Mouse (Mus musculus) small intestine, adult 2 months (tissue): ENCODE measurements around the gene Txnrd2. TPM values are rescaled to one million over a fixed set of nuclear protein-coding genes. Genes with fewer than 3 reads are reported as not detected.

ENCODE experiments used
- H3K27ac ChIP-seq: fragments of 200-500 bp; 2 replicates; pipeline ENCODE4 v1.5.1; 2012; ENCODE audit warnings: low read depth, low read length, control low read depth, inconsistent platforms; ENCODE audit not compliant: insufficient read depth
- H3K27me3 ChIP-seq: fragments of 200-500 bp; 2 replicates; pipeline ENCODE4 v1.6.1; 2012; ENCODE audit warnings: mild to moderate bottlenecking, moderate library complexity, low read length, inconsistent platforms; ENCODE audit not compliant: control insufficient read depth, insufficient read depth
- H3K36me3 ChIP-seq: fragments of 200-500 bp; 2 replicates; pipeline ENCODE4 v1.6.1; 2012; ENCODE audit warnings: mild to moderate bottlenecking, low read length, control low read depth, inconsistent platforms; ENCODE audit not compliant: control insufficient read depth, insufficient read depth
- H3K4me1 ChIP-seq: fragments of 200-500 bp; 2 replicates; pipeline ENCODE4 v1.6.1; 2012; ENCODE audit warnings: low read length, inconsistent platforms, mixed read lengths; ENCODE audit not compliant: control insufficient read depth, insufficient read depth, insufficient read length
- H3K4me3 ChIP-seq: fragments of 200-500 bp; 2 replicates; pipeline ENCODE4 v1.5.1; 2012; ENCODE audit warnings: low read depth, mild to moderate bottlenecking, control low read depth, inconsistent platforms, low read length, moderate library complexity
- CTCF ChIP-seq: fragments of 200-500 bp; IDR thresholded peaks from 2 replicates; pipeline ENCODE4 v1.5.1; 2012; ENCODE audit warnings: low read depth, mild to moderate bottlenecking, control low read depth, inconsistent platforms, low read length, moderate library complexity, mixed read lengths; ENCODE audit not compliant: insufficient replicate concordance, insufficient read length; ENCODE audit errors: extremely low read depth
- POLR2A ChIP-seq: fragments of 200-500 bp; IDR thresholded peaks from 2 replicates; pipeline ENCODE4 v1.6.1; 2012; ENCODE audit warnings: low read depth, mild to moderate bottlenecking, control low read depth, inconsistent platforms, low read length, moderate library complexity
- WGBS: fragments of 180-500 bp; shearing (Covaris S2); methylation state at CpG from one replicate; pipeline ENCODE4 v1.1.7; 2018; 5-methylcytosine and 5-hydroxymethylcytosine counted together
- polyA plus RNA-seq: library from polyadenylated mRNA; depleted of rRNA; stranded (reverse); fragments of >200 nt; gene quantifications from 2 replicates; pipeline ENCODE4 v1.2.3, GENCODE M21; 2012; rRNA removed

Gene Txnrd2
- 12.5 and 19.5 TPM in 2 replicates for polyA plus RNA-seq

DNA sequence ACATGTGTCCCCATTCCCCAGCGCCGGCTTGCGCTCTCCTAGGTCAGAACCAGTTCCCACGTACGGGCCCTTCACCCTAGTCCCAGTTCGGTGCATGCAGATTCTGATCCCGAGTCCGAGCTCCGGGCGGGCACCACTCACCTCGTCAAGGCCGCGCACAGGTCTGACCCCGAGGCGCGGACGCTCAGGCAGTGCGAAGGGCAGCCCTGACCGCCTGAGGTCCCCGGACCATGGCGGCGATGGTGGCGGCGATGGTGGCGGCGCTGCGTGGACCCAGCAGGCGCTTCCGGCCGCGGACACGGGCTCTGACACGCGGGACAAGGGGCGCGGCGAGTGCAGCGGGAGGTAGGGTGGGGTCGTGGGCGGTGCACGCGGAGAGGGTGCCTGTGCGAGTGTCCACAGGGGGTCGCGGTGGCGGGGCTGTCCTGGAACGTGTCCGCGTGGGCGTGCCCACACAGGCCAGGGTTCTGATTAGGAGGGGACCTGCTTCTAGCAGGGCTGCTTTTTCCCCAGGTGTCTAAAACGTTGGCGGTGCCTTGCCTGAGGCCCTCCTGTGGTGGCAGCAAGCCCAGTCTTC lies at the start of gene Txnrd2:
Gene Txnrd2, plus strand, starts transcription at position 170 of the 577 bp plus-strand sequence.
- H3K36me3 ChIP-seq = peaks cover 7% of the 10 kb centered on the region
- under 1% methylated on average over 52 of the region's 52 CpGs for whole genome bisulfite sequencing
- H3K4me1 ChIP-seq = peaks cover 29% of the 10 kb centered on the region
- H3K27me3 ChIP-seq = no peaks in the 10 kb centered on the region
- H3K4me3 ChIP-seq = peak within 1 kb of the TSS; percentile 91
- H3K27ac ChIP-seq = peak within 1 kb of the TSS; percentile 85
- TF ChIP-seq POLR2A (peak; percentile 49), CTCF (peak; percentile 45; the same call in 1 of the 2 replicates)

- no peak for TF ChIP-seq POLR2A
- TF ChIP-seq CTCF = no peak
- Histone ChIP-seq H3K27me3 (no peaks in the 10 kb centered on the region), H3K36me3 (no peaks in the 10 kb centered on the region), H3K4me3 (no peak overlapping the region), H3K27ac (no peak overlapping the region), H3K4me1 (peaks cover 5% of the 10 kb centered on the region; the same call in 1 of the 2 replicates)
- 43% methylated on average over 3 of the region's 3 CpGs for WGBS
These were observed 49.0 kb upstream of the Txnrd2 start for GRCm38 (mm10) chr16:18377203-18377602.

DNA sequence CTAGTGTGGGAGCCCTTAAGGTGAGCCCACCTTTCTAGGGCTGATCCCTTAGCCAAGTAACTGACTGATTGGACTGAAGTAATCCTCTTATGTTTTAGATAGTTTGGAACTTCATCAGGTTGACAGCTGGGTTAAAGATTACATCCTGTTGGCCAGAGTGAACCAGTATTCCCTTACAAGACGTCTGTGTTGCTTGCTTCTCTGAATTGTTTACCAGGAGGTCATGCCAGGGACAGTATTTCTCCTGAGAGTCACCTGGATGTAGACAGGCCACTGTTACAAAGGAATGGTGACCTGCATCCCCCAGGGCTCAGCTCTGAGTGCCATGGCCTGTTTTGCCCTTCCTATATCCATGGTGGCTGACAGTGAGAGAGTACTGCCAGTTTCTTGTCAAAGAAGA lies 47.7 kb upstream of the Txnrd2 start:
- Histone ChIP-seq H3K27me3 (no peaks in the 10 kb centered on the region), H3K4me3 (no peak overlapping the region), H3K27ac (no peak overlapping the region), H3K36me3 (no peaks in the 10 kb centered on the region), H3K4me1 (peaks cover 6% of the 10 kb centered on the region; the same call in 1 of the 2 replicates)
- WGBS = 42% methylated on average over 1 of the region's 1 CpGs
- no peak for TF ChIP-seq CTCF
- TF ChIP-seq POLR2A = no peak

DNA sequence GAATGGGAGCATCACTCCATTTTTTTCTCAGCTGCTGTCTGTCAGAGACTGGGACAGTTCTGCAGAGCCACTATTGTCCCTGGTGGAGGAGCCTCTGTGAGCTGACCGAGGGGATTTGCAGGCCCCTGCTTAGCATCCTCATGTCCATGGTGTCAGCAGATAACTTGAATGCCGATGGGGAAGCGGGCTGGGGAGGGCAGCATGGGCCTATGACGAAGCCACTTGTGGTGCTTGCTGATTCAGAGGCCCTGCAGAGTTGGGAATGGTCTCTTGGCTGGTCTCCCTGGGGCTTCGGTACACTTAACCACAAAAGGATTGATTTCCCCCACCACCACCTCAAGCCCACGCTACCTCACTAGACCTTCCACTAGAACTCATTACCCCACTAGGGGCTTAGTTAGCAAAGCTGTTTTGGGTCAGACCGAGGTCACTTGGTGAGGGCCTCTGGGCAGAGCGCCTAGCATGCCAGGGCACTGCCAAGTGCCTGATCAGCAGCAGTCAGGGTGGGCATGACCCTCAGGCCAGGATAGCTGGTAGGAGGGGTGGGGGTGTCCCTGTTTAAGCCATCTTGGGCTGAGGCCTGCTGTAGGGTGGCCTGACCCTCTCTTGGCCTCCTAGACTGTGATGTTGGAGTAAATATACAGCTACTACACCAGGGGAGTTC lies 46.7 kb upstream of the Txnrd2 start:
- WGBS = 86% methylated on average over 8 of the region's 8 CpGs
- Histone ChIP-seq H3K27me3 (no peaks in the 10 kb centered on the region), H3K27ac (no peak overlapping the region), H3K36me3 (no peaks in the 10 kb centered on the region), H3K4me1 (peaks cover 7% of the 10 kb centered on the region; the same call in 1 of the 2 replicates), H3K4me3 (no peak overlapping the region)
- TF ChIP-seq CTCF = no peak
- TF ChIP-seq POLR2A = no peak

GRCm38 (mm10) chr16:18380495-18381063 lies 45.6 kb upstream of the Txnrd2 start:
- Histone ChIP-seq H3K27ac (no peak overlapping the region), H3K4me3 (no peak overlapping the region), H3K36me3 (no peaks in the 10 kb centered on the region), H3K27me3 (no peaks in the 10 kb centered on the region), H3K4me1 (peaks cover 7% of the 10 kb centered on the region; the same call in 1 of the 2 replicates)
- TF ChIP-seq POLR2A (no peak), CTCF (no peak)
- WGBS = 85% methylated on average over 6 of the region's 6 CpGs

GRCm38 (mm10) chr16:18381621-18382258 lies 44.4 kb upstream of the Txnrd2 start:
- no peaks in the 10 kb centered on the region for H3K27me3 ChIP-seq
- no peak overlapping the region for H3K4me3 ChIP-seq
- H3K4me1 ChIP-seq = peaks cover 6% of the 10 kb centered on the region; the same call in 1 of the 2 replicates
- no peak for TF ChIP-seq POLR2A
- TF ChIP-seq CTCF = no peak
- 85% methylated on average over 6 of the region's 6 CpGs for WGBS
- no peaks in the 10 kb centered on the region for H3K36me3 ChIP-seq
- no peak overlapping the region for H3K27ac ChIP-seq
